8 mouse cellular contexts compared by ENCODE assay signal in genomic region chr16:18066060-18067009, GRCm38 (mm10). TPM values are rescaled to one million over a fixed set of nuclear protein-coding genes. Genes with fewer than 3 reads are reported as not detected.
DNase-seq lines count a peak whose midpoint lies in the region; ATAC-seq and TF ChIP-seq lines count a peak whose summit lies in the region.

No protein-coding gene starts in this region.

- H3K27me3 ChIP-seq in heart, embryonic 11.5 days (ENCODE audit: control insufficient read depth, insufficient read depth, low read length): no peaks in the 10 kb centered on the region
- no peaks in the 10 kb centered on the region for H3K27me3 ChIP-seq in kidney, embryonic 16.5 days (ENCODE audit: insufficient read depth, low read length)

- peak; percentile 80 for ATAC-seq in erythroblast, adult 5-6 weeks (replicated peaks; ENCODE audit: low FRiP score, poor library complexity, severe bottlenecking)
- ATAC-seq in heart, embryonic 11.5 days (replicated peaks; ENCODE audit: insufficient number of reproducible peaks, low FRiP score, low TSS enrichment): peak; percentile 94
- peak; percentile 99 for ATAC-seq in kidney, embryonic 16.5 days (ENCODE audit: low FRiP score, low TSS enrichment)

- H3K27ac ChIP-seq in heart, embryonic 11.5 days (ENCODE audit: low read depth, low read length): peak overlapping the region; percentile 82
- H3K27ac ChIP-seq in kidney, embryonic 16.5 days (ENCODE audit: low read length): peak overlapping the region; percentile 95

- no peaks in the 10 kb centered on the region for H3K36me3 ChIP-seq in heart, embryonic 11.5 days (ENCODE audit: control insufficient read depth, insufficient read depth, low read length)
- 0 out of 2 replicates have a peak, but pooled peaks cover 9% of the 10 kb centered on the region for H3K36me3 ChIP-seq in kidney, embryonic 16.5 days (ENCODE audit: insufficient read depth, low read length)

- no peaks in the 10 kb centered on the region for H3K9me3 ChIP-seq in heart, embryonic 11.5 days (replicated peaks; ENCODE audit: control insufficient read depth, low read length)
- no peaks in the 10 kb centered on the region for H3K9me3 ChIP-seq in kidney, embryonic 16.5 days (ENCODE audit: low read length)

- H3K4me3 ChIP-seq in heart, embryonic 11.5 days (ENCODE audit: low read depth, low read length): peak overlapping the region; percentile 86
- H3K4me3 ChIP-seq in kidney, embryonic 16.5 days (ENCODE audit: low read length): peak overlapping the region; percentile 93

- TF ChIP-seq POLR2A in brain, embryonic 14.5 days (IDR thresholded peaks at IDR 0.05; ENCODE audit: borderline replicate concordance, extremely low read depth, insufficient read depth, insufficient read length, poor library complexity, severe bottlenecking): peak; percentile 86

- peaks cover 5% of the 10 kb centered on the region; the same call in 1 of the 2 replicates for H3K4me1 ChIP-seq in heart, embryonic 11.5 days (ENCODE audit: control insufficient read depth, insufficient read depth, low read length)
- H3K4me1 ChIP-seq in kidney, embryonic 16.5 days (ENCODE audit: insufficient read depth, low read length): peaks cover 5% of the 10 kb centered on the region

- peak overlapping the region; percentile 81 for H3K4me2 ChIP-seq in heart, embryonic 11.5 days
- peak overlapping the region; percentile 84 for H3K4me2 ChIP-seq in kidney, embryonic 16.5 days (replicated peaks; ENCODE audit: low read depth, low read length)

- DNase-seq in CD4-positive helper T cell, adult 2 months (ENCODE audit: low read depth, low spot score): peak; percentile 91
- peak; percentile 98 for DNase-seq in brain, embryonic 14.5 days (ENCODE audit: low read depth)
- DNase-seq in liver: peak; percentile 93
- peak; percentile 19 to 64 for DNase-seq in monocyte, adult 2 months (ENCODE audit: low read depth in 1 of 2, low spot score in 2 of 2)
- DNase-seq in spleen, postnatal 14 days (ENCODE audit: low spot score in 2 of 2): peak; percentile 78 to 85

- H3K9ac ChIP-seq in heart, embryonic 11.5 days (ENCODE audit: low read depth, low read length): peak overlapping the region; percentile 75
- peak overlapping the region; percentile 94 for H3K9ac ChIP-seq in kidney, embryonic 16.5 days (replicated peaks; ENCODE audit: low read length)

- WGBS in heart, embryonic 11.5 days (ENCODE audit: insufficient replicate concordance): under 1% methylated on average over 61 of the region's 81 CpGs
- under 1% methylated on average over 62 of the region's 81 CpGs for WGBS in kidney, embryonic 16.5 days

- TF ChIP-seq CTCF in brain, embryonic 14.5 days (IDR thresholded peaks at IDR 0.05; ENCODE audit: borderline replicate concordance, extremely low read depth, insufficient read depth, insufficient read length): no peak

RNA-seq across cellular contexts. Expression of gene Dgcr6, which starts 13.7 kb away (rescaled TPM):
- polyA plus RNA-seq in brain, embryonic 14.5 days (2012; rRNA removed): 110 and 137 TPM in 2 replicates
- total RNA-seq in erythroblast, adult 5-6 weeks (2015; ENCODE audit: low replicate concordance): 0.96 and 7.9 TPM in 2 replicates
- total RNA-seq in erythroblast, adult 5-6 weeks (2017; ENCODE audit: low replicate concordance): 1.6 and 6.6 TPM in 2 replicates
- 64.3 and 64.7 TPM in 2 replicates for polyA plus RNA-seq in heart, embryonic 11.5 days (2014; fragmentation: Nextera tagmentation; extraction: Ambion mirVana)
- 103 and 104 TPM in 2 replicates for polyA plus RNA-seq in kidney, embryonic 16.5 days (2015; fragmentation: Nextera tagmentation; extraction: Ambion mirVana)

RNA-seq across cellular contexts. Expression of gene Prodh, which starts 23.7 kb away (rescaled TPM):
- 6.5 and 8.0 TPM in 2 replicates for polyA plus RNA-seq in brain, embryonic 14.5 days (2012; rRNA removed)
- total RNA-seq in erythroblast, adult 5-6 weeks (2015; ENCODE audit: low replicate concordance): 3.3 and 6.3 TPM in 2 replicates
- total RNA-seq in erythroblast, adult 5-6 weeks (2017; ENCODE audit: low replicate concordance): 4.7 and 7.4 TPM in 2 replicates
- 8.0 TPM in 2 replicates for polyA plus RNA-seq in heart, embryonic 11.5 days (2014; fragmentation: Nextera tagmentation; extraction: Ambion mirVana)
- 22.3 and 23.0 TPM in 2 replicates for polyA plus RNA-seq in kidney, embryonic 16.5 days (2015; fragmentation: Nextera tagmentation; extraction: Ambion mirVana)

Comparison
In these comparisons a context has a peak if more than half of its experiments do, and no peak if none do; other contexts are left out.
1. Peak in every context shown above with its lines: DNase-seq, ATAC-seq, H3K4me3 ChIP-seq and H3K27ac ChIP-seq.
2. DNase-seq: peak in every context shown above with its lines; median percentile 98 in brain, embryonic 14.5 days; 93 in liver; 91 in CD4-positive helper T cell, adult 2 months; 82 in spleen, postnatal 14 days; 42 in monocyte, adult 2 months.